Mouse (Mus musculus): ENCODE results near the gene Prdm11. TPM values are rescaled to one million over a fixed set of nuclear protein-coding genes. Genes with fewer than 3 reads are reported as not detected.

The Prdm11 gene
- polyA plus RNA-seq, 1 experiment from 2014 or later, result 1.2 TPM

- Histone ChIP-seq H3K27me3 (ENCODE audit: insufficient read depth, low read length) (no peaks in the 10 kb centered on the region), H3K4me3 (ENCODE audit: low read depth, low read length) (no peak overlapping the region), H3K4me2 (ENCODE audit: low read depth, low read length) (no peak overlapping the region), H3K9me3 (ENCODE audit: low read length) (no peaks in the 10 kb centered on the region), H3K9ac (replicated peaks) (no peak overlapping the region), H3K36me3 (replicated peaks; ENCODE audit: insufficient read depth, low read length) (no peaks in the 10 kb centered on the region), H3K27ac (ENCODE audit: low read depth) (no peak overlapping the region), H3K4me1 (ENCODE audit: insufficient read depth) (peaks cover 13% of the 10 kb centered on the region)
- TF ChIP-seq CTCF (IDR thresholded peaks at IDR 0.05; ENCODE audit: low read depth) (no peak), EP300 (IDR thresholded peaks at IDR 0.05; ENCODE audit: low read depth) (no peak)
- DNase-seq (no peak), ATAC-seq (no peak)
- WGBS (ENCODE audit: insufficient replicate concordance), result 90% methylated on average over 5 of the region's 5 CpGs
Observed at GRCm38 (mm10) chr2:93011465-93011864, 34.5 kb downstream of the Prdm11 start.

- peak; percentile 48 for ATAC-seq
- H3K36me3 ChIP-seq (replicated peaks; ENCODE audit: insufficient read depth, low read length), result no peaks in the 10 kb centered on the region
- no peaks in the 10 kb centered on the region for H3K4me1 ChIP-seq (ENCODE audit: insufficient read depth)
- H3K9me3 ChIP-seq (ENCODE audit: low read length), result no peaks in the 10 kb centered on the region
- H3K27ac ChIP-seq (ENCODE audit: low read depth), result no peak overlapping the region
- H3K9ac ChIP-seq (replicated peaks), result no peak overlapping the region
- H3K4me2 ChIP-seq (ENCODE audit: low read depth, low read length), result no peak overlapping the region
- no peak for DNase-seq
- H3K4me3 ChIP-seq (ENCODE audit: low read depth, low read length), result no peak overlapping the region
- WGBS (ENCODE audit: insufficient replicate concordance), result 78% methylated on average over 3 of the region's 3 CpGs
- no peaks in the 10 kb centered on the region for H3K27me3 ChIP-seq (ENCODE audit: insufficient read depth, low read length)
- TF ChIP-seq CTCF (IDR thresholded peaks at IDR 0.05; ENCODE audit: low read depth), result no peak
- TF ChIP-seq EP300 (IDR thresholded peaks at IDR 0.05; ENCODE audit: low read depth), result 0 out of 2 replicates have a peak, but pooled peaks have one; percentile 27
Observed at GRCm38 (mm10) chr2:93007967-93008685, 37.8 kb downstream of the Prdm11 start.

- Histone ChIP-seq H3K4me1 (ENCODE audit: insufficient read depth) (no peaks in the 10 kb centered on the region), H3K9me3 (ENCODE audit: low read length) (no peaks in the 10 kb centered on the region), H3K36me3 (replicated peaks; ENCODE audit: insufficient read depth, low read length) (no peaks in the 10 kb centered on the region), H3K4me2 (ENCODE audit: low read depth, low read length) (no peak overlapping the region), H3K27me3 (ENCODE audit: insufficient read depth, low read length) (no peaks in the 10 kb centered on the region), H3K27ac (ENCODE audit: low read depth) (no peak overlapping the region), H3K9ac (replicated peaks) (no peak overlapping the region), H3K4me3 (ENCODE audit: low read depth, low read length) (no peak overlapping the region)
- TF ChIP-seq EP300 (IDR thresholded peaks at IDR 0.05; ENCODE audit: low read depth) (no peak), CTCF (IDR thresholded peaks at IDR 0.05; ENCODE audit: low read depth) (no peak)
- no peak for DNase-seq
- 73% methylated on average over 4 of the region's 4 CpGs for WGBS (ENCODE audit: insufficient replicate concordance)
- ATAC-seq, result no peak
Observed at GRCm38 (mm10) chr2:93005028-93005427, 40.9 kb downstream of the Prdm11 start.

GRCm38 (mm10) chr2:92991976-92992375 is 54.0 kb downstream of the Prdm11 start:
- 89% methylated on average over 5 of the region's 5 CpGs for WGBS (ENCODE audit: insufficient replicate concordance)
- Histone ChIP-seq H3K4me2 (ENCODE audit: low read depth, low read length) (no peak overlapping the region), H3K9me3 (ENCODE audit: low read length) (no peaks in the 10 kb centered on the region), H3K27me3 (ENCODE audit: insufficient read depth, low read length) (no peaks in the 10 kb centered on the region), H3K4me3 (ENCODE audit: low read depth, low read length) (no peak overlapping the region), H3K9ac (replicated peaks) (no peak overlapping the region), H3K4me1 (ENCODE audit: insufficient read depth) (peaks cover 8% of the 10 kb centered on the region), H3K36me3 (replicated peaks; ENCODE audit: insufficient read depth, low read length) (0 out of 2 replicates have a peak, but pooled peaks cover 4% of the 10 kb centered on the region), H3K27ac (ENCODE audit: low read depth) (no peak overlapping the region)
- TF ChIP-seq EP300 (IDR thresholded peaks at IDR 0.05; ENCODE audit: low read depth) (no peak), CTCF (IDR thresholded peaks at IDR 0.05; ENCODE audit: low read depth) (no peak)
- ATAC-seq (no peak), DNase-seq (no peak)

- Histone ChIP-seq H3K9me3 (ENCODE audit: low read length) (no peaks in the 10 kb centered on the region), H3K27ac (ENCODE audit: low read depth) (no peak overlapping the region), H3K27me3 (ENCODE audit: insufficient read depth, low read length) (no peaks in the 10 kb centered on the region), H3K4me2 (ENCODE audit: low read depth, low read length) (no peak overlapping the region), H3K9ac (replicated peaks) (no peak overlapping the region), H3K4me3 (ENCODE audit: low read depth, low read length) (no peak overlapping the region), H3K36me3 (replicated peaks; ENCODE audit: insufficient read depth, low read length) (0 out of 2 replicates have a peak, but pooled peaks cover 4% of the 10 kb centered on the region), H3K4me1 (ENCODE audit: insufficient read depth) (peaks cover 8% of the 10 kb centered on the region)
- DNase-seq (no peak), ATAC-seq (no peak)
- 84% methylated on average over 9 of the region's 9 CpGs for WGBS (ENCODE audit: insufficient replicate concordance)
- no peak for TF ChIP-seq CTCF (IDR thresholded peaks at IDR 0.05; ENCODE audit: low read depth)
- no peak for TF ChIP-seq EP300 (IDR thresholded peaks at IDR 0.05; ENCODE audit: low read depth)
Observed at GRCm38 (mm10) chr2:92989593-92989992, 56.4 kb downstream of the Prdm11 start.

- TF ChIP-seq EP300 (IDR thresholded peaks at IDR 0.05; ENCODE audit: low read depth), result no peak
- peak; percentile 51 for TF ChIP-seq CTCF (IDR thresholded peaks at IDR 0.05; ENCODE audit: low read depth)
- DNase-seq (peak; percentile 66), ATAC-seq (peak; percentile 84)
- Histone ChIP-seq H3K9me3 (ENCODE audit: low read length) (no peaks in the 10 kb centered on the region), H3K36me3 (replicated peaks; ENCODE audit: insufficient read depth, low read length) (0 out of 2 replicates have a peak, but pooled peaks cover 4% of the 10 kb centered on the region), H3K9ac (replicated peaks) (no peak overlapping the region; the same call in 1 of the 2 replicates), H3K4me1 (ENCODE audit: insufficient read depth) (peaks cover 16% of the 10 kb centered on the region), H3K4me3 (ENCODE audit: low read depth, low read length) (no peak overlapping the region), H3K27ac (ENCODE audit: low read depth) (peak overlapping the region; percentile 61), H3K27me3 (ENCODE audit: insufficient read depth, low read length) (no peaks in the 10 kb centered on the region), H3K4me2 (ENCODE audit: low read depth, low read length) (peak overlapping the region; percentile 42)
- WGBS (ENCODE audit: insufficient replicate concordance), result 21% methylated on average over 19 of the region's 19 CpGs
Observed at GRCm38 (mm10) chr2:92987901-92988631, 57.9 kb downstream of the Prdm11 start.

All from liver, postnatal 0 days (tissue).